Mouse (Mus musculus) gastrocnemius, adult 8-10 months (tissue): Measurements from ENCODE around the gene Camkk2. TPM values are rescaled to one million over a fixed set of nuclear protein-coding genes. Genes with fewer than 3 reads are reported as not detected.

Experiments used
- DNase-seq, 2 experiments: peaks; one replicate each; pipeline ENCODE4 v3.0.0; 2022; ENCODE audit warnings: low spot score in 2 of 2
- total RNA-seq, 4 experiments: library from RNA; stranded (reverse); gene quantifications; 2 replicates each; pipeline ENCODE4 v1.2.4; 2022

Gene Camkk2
- total RNA-seq, result 1 to 10 TPM; 2.0 to 3.4 (median 3.1) TPM

GRCm38 (mm10) chr5:122779277-122779834 lies at the start of gene Camkk2:
TSS of gene Camkk2 (minus strand) at chr5:122779409.
- peak; percentile 59 to 78 for DNase-seq

- DNase-seq, result no peak
These were observed 45.9 kb upstream of the Camkk2 start for GRCm38 (mm10) chr5:122825099-122825498.

- no peak for DNase-seq
These were observed 45.2 kb upstream of the Camkk2 start for GRCm38 (mm10) chr5:122824450-122824849.

GRCm38 (mm10) chr5:122823976-122824375 lies 44.8 kb upstream of the Camkk2 start:
- no peak for DNase-seq

- DNase-seq, result no peak
These were observed 43.2 kb upstream of the Camkk2 start for GRCm38 (mm10) chr5:122822441-122822840.

- DNase-seq, result no peak
These were observed 42.3 kb upstream of the Camkk2 start for GRCm38 (mm10) chr5:122821524-122821885.

GRCm38 (mm10) chr5:122820777-122821523 lies 41.7 kb upstream of the Camkk2 start, which contains the start of gene Anapc5:
TSS of gene Anapc5 (minus strand) at chr5:122821339.
- peak; percentile 91 to 92 for DNase-seq

- no peak for DNase-seq
These were observed 33.5 kb upstream of the Camkk2 start for GRCm38 (mm10) chr5:122812699-122813098.

GRCm38 (mm10) chr5:122811364-122812079 lies 32.3 kb upstream of the Camkk2 start:
- peak; percentile 49 to 51 for DNase-seq

GRCm38 (mm10) chr5:122805503-122805902 lies 26.3 kb upstream of the Camkk2 start:
- DNase-seq, result no peak

- DNase-seq, result no peak
These were observed 23.5 kb upstream of the Camkk2 start for GRCm38 (mm10) chr5:122802706-122803105.

GRCm38 (mm10) chr5:122801684-122802083 lies 22.5 kb upstream of the Camkk2 start:
- DNase-seq, result no peak

- no peak for DNase-seq
These were observed 21.3 kb upstream of the Camkk2 start for GRCm38 (mm10) chr5:122800345-122801010.

- DNase-seq, result peak in 1 of 2 experiments; percentile 43
These were observed 20.5 kb upstream of the Camkk2 start for GRCm38 (mm10) chr5:122799379-122800344.

- DNase-seq, result no peak
These were observed 19.6 kb upstream of the Camkk2 start for GRCm38 (mm10) chr5:122798557-122799378.

- DNase-seq, result no peak
These were observed 18.7 kb upstream of the Camkk2 start for GRCm38 (mm10) chr5:122797866-122798265.

- DNase-seq, result no peak
These were observed 9.5 kb upstream of the Camkk2 start for GRCm38 (mm10) chr5:122788696-122789095.

- DNase-seq, result no peak
These were observed 7.0 kb upstream of the Camkk2 start for GRCm38 (mm10) chr5:122786035-122786819.
